Mouse (Mus musculus): ENCODE measurements around the gene Lsm14b.

Gene Lsm14b

DNA sequence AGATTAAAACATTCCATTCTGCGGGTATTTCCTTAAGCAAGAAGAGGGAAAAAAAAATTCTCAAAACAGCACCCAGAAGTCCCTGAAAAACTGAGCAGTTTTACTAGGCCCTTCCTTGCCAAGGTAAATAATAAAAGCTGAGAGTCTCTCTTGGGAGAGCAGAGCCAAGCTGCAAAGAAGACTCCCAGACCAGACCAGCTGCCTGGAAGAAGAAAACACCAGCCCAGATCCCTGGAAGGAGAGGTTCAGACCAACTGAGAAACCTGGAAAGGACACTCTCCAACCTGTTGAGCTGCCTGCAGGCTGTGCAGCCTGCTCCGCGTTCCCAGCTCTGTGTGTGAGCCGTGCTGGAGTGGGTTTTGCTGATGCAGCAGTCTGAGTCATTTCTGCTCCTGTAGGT is 7.2 kb upstream of the Lsm14b start:
- no peak for DNase-seq (ENCODE audit: low read depth, low spot score)

DNA sequence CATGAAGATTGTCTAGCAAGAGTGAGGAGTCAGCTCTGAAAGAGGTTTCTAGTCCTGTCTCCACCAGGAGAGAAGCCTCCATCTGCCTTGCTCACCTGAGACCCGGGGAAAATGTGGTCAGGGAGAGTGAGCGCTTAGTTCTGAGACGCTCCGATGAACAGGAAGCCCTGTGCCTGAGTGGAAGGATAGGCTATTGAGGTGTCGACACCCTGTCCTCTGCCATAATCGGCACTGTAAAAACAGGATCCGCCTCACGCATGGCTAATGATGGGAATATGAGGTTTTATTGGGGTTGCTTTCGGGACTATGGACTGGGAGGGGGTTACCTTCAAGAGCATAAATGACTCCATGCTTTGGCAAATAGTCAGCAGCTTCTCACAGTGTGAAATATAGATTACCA is 6.2 kb upstream of the Lsm14b start:
- DNase-seq (ENCODE audit: low read depth, low spot score) = no peak

DNA sequence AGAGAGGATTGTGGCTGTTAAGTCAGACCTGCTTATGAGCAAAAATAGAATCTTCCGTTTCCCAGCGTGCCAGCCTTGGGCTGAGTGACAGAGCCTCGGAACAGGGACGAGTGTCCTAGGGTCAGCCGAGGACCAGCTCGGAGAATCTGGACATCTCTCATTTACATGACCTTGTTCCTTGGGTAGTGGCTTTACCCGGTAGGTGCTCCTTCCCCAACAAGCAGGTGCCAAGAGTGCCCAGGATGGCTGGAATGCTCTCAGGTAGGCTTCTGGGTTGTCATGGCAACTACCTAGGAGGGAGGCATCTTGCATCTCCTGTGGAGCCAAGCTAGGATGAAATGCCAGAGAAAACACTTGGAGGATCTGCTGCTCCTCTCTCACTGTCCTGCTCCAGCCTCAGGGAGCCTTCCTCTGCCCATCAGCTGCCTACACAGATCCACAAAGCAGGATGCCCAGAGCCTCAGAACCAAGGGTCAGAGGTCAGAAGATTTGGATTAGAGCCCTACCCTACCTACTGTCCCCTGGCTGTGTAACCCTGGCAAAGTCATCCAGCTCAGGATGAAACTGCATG is 4.6 kb upstream of the Lsm14b start:
- DNase-seq (ENCODE audit: low read depth, low spot score) = no peak

DNA sequence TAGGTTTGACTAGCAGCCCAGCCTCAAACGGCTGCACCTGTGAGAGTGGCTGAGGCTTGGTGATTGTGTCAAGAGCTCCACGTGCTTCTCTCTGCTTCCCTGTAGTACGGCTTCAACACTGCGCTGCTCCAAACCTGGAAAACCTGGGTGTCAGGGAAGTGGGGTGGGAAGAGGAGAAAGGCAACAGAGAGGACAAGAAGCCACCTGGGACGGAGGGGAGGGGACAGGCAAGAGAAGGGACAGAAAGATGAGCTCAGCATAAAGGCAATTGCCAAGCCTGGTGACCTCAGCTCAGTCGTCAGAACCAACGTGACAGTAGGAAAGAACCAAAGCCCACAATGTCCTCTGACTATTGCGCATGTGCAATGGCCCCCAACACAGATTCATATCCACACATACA is 3.9 kb upstream of the Lsm14b start:
- DNase-seq (ENCODE audit: low read depth, low spot score) = no peak

DNA sequence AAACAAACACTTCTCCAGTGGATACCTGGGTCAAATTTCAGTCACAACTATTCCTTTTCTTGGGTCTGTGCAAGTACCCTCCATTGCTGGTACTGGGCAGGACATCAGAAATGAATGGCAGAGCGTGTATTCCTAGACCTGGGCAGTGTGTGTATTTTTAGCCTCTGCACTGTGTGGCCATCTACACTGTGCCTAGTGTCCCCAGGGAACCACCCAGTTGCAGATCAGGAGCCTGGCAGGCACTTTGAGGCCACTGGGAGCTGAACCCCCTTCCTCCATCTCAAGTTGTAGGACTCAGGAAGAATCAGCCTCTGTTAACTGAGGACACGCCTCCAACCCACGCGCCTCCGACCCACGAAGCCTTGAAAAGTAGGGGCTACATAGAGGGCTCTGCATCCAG is 2.0 kb upstream of the Lsm14b start:
- DNase-seq (ENCODE audit: low read depth, low spot score) = no peak

DNA sequence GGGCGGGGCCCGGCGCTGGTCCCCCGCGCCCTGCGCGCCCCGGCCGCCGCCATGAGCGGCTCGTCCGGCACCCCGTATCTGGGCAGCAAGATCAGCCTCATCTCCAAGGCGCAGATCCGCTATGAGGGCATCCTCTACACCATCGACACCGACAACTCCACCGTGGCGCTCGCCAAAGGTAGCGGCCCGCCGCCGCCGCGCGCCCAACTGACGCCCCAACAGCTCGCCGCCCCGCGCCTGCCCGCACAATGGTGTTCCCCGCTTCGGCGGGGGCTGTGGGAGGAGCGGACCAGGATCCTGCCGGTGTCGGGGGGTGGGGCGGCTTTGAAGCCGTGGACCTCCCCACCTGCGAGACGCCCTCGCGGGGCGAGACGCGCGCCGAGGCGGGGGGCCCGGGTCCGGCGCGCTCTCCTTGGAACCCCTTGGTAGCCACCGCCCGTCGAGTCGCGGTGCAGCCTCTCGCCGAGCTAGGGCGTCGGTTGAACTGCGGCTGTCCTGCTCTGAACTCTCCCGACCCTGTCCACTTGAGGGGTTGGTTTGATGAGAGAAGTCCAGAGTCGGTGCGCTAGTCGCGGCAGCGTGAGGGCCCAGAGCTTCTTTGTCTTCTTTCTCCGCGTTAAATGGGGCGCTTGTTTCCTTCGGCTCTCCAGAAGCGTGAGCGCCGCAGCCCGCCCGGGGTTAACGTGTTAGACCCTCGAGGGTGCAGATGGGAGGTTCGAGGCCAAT is 511 bp downstream of the Lsm14b start:
- DNase-seq (ENCODE audit: low read depth, low spot score) = peak; percentile 67

DNA sequence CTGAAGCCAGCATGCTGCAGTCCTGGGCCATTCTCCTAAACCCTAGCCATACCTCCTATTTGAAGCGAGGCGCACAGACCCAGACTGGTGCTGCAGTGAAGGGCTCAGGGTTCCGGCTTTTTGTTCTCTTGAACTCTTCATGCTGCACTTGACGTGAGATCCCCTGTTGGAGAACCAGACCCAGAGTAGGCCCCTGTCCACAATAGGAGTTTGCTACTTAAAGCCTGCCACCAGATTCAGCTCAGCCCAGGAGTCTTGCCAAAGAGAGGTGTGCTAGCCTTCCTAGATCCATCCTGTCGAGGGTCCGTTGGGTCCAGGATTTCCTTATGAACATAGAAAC is 1.0 kb downstream of the Lsm14b start:
- DNase-seq (ENCODE audit: low read depth, low spot score) = no peak

DNA sequence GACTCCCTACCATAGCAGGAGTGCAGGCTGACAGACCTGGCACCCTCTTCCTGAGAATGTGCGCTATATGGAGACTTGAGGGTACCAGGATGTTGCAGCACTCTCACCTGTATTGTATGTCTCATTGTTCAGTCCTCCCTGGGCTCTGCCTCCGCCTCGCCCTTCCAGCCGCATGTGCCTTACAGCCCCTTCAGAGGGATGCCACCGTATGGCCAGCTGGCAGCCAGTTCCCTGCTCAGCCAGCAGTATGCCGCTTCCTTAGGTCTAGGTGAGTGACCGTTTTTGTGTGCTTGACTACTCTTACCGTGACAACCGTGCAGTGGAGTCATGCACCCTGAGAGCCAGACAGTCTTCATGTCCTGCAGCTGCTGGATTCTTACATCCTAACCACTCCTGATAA is 3.0 kb downstream of the Lsm14b start:
- DNase-seq (ENCODE audit: low read depth, low spot score) = no peak

DNA sequence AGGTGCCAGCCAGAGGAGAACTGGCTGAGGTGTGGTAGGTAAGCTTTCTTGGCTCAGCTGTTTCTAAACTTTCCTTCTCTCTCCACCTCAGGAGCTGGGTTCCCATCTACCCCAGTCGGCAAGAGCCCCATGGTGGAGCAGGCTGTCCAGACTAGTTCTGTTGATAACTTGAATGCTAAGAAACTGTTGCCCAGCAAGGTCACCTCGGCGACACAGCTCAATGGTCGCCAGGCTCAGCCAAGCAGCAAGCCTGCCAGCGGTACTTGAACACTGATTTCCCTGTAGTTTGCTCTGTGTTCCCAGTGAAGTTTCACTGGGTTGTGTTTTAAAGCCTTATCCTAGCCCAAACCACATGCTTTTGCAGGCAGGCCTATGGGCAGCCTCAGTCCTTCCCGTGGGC is 6.5 kb downstream of the Lsm14b start:
- DNase-seq (ENCODE audit: low read depth, low spot score) = no peak

DNA sequence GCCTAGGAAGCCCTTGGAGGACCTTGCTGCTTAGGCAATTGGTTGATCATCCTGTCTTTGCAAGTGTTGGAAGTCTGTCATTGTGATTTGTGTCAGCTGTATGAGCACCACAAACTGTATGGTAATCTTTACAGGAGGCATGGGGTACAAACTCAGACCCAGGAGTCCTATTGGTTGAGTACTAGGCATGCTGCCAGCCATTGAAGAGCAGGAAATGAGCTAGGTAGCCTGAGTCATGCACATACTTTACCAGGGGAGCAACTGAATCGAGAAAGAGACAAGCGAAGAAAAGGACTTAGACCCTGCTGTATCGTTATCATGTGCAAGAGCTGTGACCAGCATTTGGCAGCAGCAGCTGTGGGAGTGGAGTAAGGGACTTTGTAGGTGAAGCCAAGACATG is 8.1 kb downstream of the Lsm14b start:
- no peak for DNase-seq (ENCODE audit: low read depth, low spot score)

DNA sequence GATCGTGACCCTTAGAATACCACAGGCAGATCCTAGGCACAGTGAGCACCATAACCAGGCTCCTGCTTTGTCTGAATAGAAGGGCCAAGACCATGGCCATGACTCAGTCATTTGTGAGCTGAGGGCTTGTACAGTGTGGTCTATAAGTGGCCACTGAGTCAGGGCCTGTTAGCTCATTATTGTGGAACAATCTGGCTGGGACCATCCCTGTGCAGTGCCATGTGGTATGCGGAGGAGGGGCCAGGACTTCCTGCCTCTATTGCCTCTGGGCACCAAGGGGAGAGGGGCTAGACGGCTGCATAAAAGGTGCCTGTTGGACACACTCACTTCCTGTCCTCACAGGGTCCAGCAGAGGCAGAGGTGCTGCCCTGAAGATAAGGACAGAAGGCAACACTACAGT is 9.2 kb downstream of the Lsm14b start:
- DNase-seq (ENCODE audit: low read depth, low spot score) = no peak

DNA sequence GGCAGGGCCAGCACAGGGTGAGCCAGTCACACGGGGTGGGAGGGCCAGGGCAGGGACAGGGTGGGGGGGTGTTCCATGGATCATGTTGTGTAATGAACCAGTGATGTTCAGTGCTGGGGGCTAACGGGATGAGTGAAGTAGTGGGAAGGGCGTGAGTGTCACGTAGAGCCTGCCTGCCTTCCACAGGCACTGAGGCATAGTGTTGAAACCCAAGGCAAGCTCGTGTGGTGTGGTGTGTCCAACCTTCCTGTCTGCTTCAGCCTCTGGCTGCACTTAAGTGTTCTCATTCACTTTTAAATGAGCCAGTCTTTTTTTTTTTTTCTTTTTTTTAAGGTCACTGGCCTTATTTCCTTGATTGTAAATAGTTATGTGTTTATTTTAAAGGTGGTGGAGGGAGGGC is 10.0 kb downstream of the Lsm14b start:
- DNase-seq (ENCODE audit: low read depth, low spot score) = no peak

DNA sequence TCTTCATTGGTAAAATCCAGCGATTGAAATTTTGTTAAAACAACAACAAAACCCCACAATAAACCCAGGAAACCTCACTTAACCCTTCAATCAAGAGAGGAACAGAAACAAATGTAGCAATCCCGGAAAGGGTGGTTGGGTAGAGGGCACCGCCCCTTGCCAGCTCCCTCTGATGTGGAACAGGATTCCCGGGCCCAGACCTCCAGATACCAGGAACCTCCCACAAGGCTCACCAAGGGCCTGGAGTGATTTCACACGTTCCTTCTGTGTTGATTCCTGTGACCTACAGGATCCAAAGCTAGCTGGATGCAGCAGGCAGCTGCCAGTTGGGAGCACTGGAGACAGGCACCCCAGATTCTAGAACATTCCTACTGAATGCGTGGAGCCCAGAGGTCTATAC is 15.6 kb downstream of the Lsm14b start:
- DNase-seq (ENCODE audit: low read depth, low spot score) = no peak

DNA sequence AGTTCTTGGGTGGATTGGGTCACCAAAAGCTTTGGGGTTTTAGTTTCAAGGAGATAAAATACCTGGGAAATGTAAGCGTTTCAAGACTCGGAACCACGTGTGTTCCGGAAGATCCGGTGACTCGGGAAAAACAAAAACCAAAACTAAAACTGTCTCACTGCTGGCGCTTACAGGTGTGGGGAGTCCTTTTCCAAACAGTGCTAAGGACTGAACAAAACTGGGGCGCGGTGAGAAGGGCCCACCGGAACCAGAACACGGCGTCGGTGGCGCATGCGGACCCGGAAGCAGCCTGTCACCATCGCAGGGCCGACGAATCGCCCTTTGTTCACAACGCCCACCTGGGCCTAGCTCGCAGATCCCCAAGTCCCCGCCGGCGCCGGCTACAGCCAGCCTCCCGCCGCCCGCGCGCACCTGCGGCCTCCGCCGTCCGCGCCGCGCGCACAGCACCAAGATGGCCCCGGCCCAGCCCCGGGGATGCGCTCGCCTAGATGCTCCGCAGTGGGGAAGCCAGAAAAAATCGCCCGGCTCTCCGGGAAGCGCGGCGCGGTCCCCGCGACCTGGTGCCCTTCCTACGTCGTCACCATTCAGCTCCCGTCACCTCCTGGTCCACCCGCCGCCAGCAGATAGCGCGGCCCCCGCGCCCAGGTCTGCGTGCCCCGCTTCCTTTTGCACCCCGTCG is 16.9 kb downstream of the Lsm14b start:
- DNase-seq (ENCODE audit: low read depth, low spot score) = peak; percentile 72

DNA sequence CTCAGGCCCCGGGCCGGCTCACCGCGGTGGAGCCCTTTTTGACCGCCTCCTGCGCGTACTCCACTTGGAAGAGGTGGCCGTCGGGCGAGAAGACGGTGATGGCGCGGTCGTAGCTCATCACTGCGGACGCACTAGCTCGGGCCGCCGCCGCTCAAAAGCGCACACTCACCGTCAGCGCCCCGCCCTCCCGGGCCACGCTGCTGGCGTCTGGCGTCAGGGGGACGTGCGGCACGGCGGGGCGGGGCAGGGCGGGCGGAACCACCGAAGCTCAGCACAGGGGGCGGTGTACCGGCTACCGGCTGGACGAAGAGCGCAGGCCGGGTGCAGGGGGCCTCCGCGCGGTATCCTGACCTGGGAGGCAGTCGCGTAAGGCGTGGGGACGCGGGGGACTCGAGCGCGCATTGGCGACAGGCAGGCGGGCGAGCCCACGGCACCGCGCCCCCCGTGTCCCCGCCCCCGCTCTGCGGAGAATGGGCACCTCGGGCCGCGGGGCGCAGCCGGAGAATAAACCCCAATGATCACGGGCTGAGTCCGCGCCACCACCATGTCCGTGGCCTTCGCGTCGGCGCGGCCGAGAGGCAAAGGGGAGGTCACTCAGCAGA is 17.6 kb downstream of the Lsm14b start, which contains the start of the genes Psma7 and Ss18l1:
TSS of gene Psma7 (minus strand) at position 178 of the 602 bp plus-strand sequence.
TSS of gene Ss18l1 (plus strand) at position 254 of the 602 bp plus-strand sequence.
- DNase-seq (ENCODE audit: low read depth, low spot score) = peak; percentile 94

DNA sequence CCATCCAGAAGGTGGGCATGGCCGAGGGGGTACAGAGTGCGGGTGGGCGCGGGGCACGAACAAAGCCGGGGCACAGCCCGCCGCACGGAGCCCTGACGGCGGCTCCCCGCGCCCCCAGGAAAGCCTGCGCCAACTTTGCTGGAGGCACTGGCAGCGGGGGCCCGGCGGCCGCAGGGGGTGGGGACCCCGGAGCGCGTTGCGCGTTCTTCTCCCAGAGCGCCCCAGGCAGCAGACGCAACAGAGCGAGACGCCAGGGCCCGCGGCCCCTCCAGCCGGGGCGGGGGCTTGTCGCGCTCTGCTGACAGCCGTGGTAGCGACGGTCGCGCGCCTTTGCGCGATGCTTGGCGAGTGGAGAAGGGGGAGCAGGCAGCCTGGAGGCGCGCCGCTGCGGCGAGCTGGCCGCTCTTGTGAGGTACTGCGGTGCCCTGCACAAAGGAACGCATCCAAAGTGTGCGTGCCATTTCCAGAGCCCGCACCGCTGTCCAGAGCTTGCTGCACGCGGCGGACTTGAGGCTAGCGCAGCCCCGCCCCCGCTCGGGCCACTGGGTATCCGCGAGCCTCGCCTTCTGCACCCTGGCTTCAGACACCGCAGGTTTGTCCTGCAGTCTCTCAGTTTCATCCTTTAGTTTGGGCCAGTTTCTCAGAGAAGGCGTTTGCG is 18.2 kb downstream of the Lsm14b start:
- peak; percentile 72 for DNase-seq (ENCODE audit: low read depth, low spot score)

DNA sequence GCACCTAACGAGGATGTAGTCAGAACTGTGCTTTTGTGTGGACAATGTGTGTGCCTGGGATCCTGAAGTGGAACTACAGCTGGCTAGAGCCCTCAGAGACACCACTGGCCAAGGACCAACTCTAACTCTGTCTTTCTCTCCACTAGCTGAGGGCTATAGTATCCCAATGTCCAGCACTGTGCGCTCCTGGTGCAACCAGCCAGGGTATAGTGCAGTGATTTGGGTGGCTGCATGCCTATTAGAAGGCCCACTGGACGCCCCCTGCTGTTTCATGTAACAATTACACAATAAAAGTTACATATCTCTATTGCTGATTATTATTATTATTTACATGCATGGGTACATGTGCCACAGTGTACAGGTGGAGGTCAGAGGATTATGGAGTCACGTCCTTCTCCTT is 20.5 kb downstream of the Lsm14b start:
- peak; percentile 73 for DNase-seq (ENCODE audit: low read depth, low spot score)

DNA sequence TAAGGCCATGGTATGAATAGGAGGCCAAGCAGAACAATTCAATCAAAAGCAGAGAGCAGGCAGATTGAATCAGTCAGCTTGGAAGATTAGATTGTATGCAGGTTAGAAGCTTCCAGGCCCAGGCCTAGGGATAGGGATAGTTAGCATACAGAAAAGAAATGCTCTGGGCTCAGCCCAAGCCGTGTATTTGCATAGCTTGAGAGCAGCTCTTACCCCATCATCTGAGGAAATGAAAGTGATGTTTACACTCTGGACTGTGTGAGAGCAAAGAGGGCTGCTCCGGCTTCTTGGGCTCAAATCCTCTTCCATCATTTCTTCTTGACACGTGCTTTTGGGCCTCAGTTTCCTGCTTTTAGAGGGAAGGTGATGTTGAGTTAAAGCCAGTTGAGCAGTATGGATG is 22.8 kb downstream of the Lsm14b start:
- no peak for DNase-seq (ENCODE audit: low read depth, low spot score)

DNA sequence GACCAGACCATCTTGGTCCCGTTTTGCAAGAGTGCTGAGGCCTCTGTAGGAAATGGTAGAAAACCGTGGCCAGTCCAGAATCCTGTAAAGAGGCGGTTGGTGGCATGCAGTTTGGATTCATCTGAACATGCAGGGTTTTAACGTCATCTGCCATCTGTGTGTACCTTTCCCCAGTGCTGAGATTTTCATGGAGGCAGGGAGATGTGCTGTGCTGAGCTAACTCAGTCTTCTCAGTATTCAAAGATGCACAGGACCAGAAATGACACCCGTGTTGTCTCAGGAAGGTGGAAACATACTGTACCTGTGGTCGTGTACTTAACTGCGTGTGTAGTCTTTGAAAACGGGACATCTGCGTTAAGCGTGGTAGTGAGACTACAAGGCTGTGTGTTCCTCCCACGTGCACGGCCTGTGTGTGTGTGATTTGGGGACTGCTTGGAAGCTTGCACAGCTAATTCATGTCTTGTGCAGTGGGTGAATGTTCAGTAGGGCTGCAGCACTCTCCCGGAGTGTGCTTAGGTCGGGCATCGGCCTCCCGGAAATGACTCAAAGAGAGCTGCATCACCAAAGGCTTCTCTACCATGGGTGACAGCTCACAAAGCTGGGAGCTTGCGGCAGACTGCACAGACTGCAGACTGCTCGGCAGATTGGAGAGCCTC is 23.3 kb downstream of the Lsm14b start:
- no peak for DNase-seq (ENCODE audit: low read depth, low spot score)

DNA sequence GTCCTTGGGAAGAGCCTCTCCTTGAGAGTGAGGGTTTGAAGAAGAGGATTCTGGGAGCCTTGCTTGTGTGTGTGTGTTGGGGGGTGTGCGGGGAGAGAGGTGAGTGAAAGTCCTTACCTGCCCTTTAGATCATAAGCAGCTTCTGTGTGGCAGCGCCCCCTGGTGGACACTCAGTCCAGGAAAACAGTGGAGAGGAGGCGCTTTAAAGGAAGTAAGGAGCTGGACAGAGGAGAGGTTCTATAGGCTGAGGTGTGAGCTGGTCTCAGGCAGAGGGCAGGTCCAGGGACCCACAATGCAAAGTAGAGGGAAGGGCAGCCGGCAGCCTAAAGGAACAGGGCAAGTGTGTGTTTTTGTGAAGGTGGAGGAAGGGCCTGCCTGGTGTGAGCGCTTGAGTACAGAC is 26.2 kb downstream of the Lsm14b start:
- peak; percentile 81 for DNase-seq (ENCODE audit: low read depth, low spot score)

DNA sequence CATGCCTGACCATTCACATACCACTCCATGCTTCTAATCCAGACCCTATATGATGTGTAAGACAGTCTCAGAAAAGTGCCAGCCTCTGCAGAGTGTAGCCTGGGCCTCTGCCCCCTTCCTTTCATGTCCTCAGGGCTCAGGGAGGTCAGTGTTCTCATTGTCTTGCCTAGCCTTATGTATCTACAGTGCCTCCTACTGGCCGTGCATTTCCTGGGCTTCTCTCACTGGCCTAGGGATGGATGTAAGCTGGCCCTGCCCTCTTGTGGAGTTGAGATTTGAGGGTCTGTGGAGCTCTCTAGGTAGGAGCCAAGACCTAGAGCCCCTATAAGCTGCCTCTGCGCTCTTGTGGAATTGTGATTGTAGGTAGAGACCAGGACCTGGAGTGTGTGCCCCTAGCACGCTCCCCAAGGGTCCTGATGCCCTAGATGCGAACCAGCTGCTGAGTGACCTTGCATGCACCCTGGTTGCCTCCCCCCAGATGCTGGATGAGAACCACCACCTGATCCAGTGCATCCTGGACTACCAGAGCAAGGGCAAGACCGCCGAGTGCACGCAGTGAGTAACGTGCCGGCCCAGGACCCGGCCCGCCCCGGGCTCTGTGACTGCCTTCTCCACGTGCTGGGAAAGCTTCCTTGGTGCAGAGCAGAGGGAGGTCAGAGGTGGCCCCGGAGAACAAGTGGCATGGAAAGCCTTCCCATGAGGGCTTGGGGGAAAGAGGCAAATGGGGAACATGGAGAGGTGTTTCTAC is 27.4 kb downstream of the Lsm14b start:
- DNase-seq (ENCODE audit: low read depth, low spot score) = peak; percentile 35

Measured in CD4-positive helper T cell, adult 2 months (primary cell).